Mouse (Mus musculus) E14TG2a.4 (cell line): ENCODE results near the gene Vps8.

Experiments
- CTCF ChIP-seq: conservative IDR thresholded peaks from 2 replicates; pipeline ENCODE4 v1.5.1; 2014; ENCODE audit warnings: low read length
- NANOG ChIP-seq: IDR thresholded peaks from 2 replicates; pipeline ENCODE4 v1.6.1; 2014; ENCODE audit warnings: borderline replicate concordance, low read length, mixed read lengths
- POU5F1 ChIP-seq: IDR thresholded peaks from 2 replicates; pipeline ENCODE4 v1.6.1; 2014; ENCODE audit warnings: low read length, borderline replicate concordance

DNA sequence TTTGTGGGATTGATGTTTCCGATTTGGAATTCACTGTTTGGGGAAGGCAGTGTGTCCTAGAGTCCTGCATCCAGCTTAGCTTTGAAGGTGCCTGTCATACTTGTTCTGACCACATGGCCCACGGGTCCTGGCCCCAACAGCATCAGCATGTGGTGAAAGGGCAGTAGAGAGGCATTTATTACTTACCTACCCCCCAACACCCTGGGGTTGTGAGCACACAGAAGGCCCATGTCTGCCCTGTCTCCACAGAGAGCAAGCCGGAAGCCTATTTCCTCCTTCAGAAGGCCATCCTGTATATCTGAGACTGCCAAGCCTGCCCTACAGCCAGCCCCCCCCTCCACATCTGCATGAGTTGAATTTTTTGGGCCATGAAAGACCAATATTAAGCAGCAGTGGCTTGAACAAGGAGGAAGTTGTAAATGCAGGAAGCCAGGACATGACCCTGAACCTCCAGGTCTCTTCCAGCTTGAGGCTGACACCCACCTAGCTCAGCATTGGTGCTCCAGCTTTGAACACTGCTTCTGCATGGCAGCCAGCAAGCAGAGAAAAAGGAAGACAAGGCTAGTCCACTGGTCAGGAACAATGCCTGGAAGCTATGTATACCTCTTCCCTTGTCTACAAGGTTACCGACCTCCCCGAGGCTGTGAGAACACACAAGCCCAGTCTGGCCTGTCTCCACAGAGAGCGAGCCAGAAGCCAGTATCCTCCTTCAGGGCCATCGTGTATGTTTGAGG, 218.0 kb downstream of the Vps8 start:
- TF ChIP-seq CTCF (no peak), NANOG (no peak), POU5F1 (no peak)
